Mouse (Mus musculus) bone marrow, adult 2 months (tissue): Measurements from ENCODE around the gene Gpr65.

ENCODE experiments used
- CTCF ChIP-seq: fragments of 200-500 bp; IDR thresholded peaks from 2 replicates; pipeline ENCODE4 v1.5.1; 2011; ENCODE audit warnings: low read length, control low read depth; ENCODE audit not compliant: control insufficient read depth, insufficient read depth
- POLR2A ChIP-seq: fragments of 200-500 bp; IDR thresholded peaks from 2 replicates; pipeline ENCODE4 v1.6.1; 2011; ENCODE audit warnings: low read depth, mild to moderate bottlenecking, control low read depth, low read length, borderline replicate concordance; ENCODE audit not compliant: control insufficient read depth

GRCm38 (mm10) chr12:98223286-98223685, 45.1 kb upstream of the Gpr65 start:
- TF ChIP-seq CTCF, result no peak
- TF ChIP-seq POLR2A, result no peak
